Mouse (Mus musculus) CH12.LX (cell line): ENCODE measurements around the gene Ebi3. TPM values are rescaled to one million over a fixed set of nuclear protein-coding genes. Genes with fewer than 3 reads are reported as not detected.

Experiments used
- DNase-seq: peaks from one replicate; pipeline ENCODE4 v3.0.0-alpha.2; 2013; ENCODE audit errors: extremely low read depth
- H3K27ac ChIP-seq: 2 replicates; pipeline ENCODE4 v1.5.1; 2012; ENCODE audit warnings: low read depth, mild to moderate bottlenecking, control low read depth, moderate library complexity; ENCODE audit not compliant: insufficient read depth
- H3K27me3 ChIP-seq: replicated peaks from 2 replicates; pipeline ENCODE3; 2012; ENCODE audit warnings: inconsistent platforms
- H3K36me3 ChIP-seq, 2 experiments: replicated peaks in 1 of 2; 2 replicates each; pipeline versions ENCODE3 to v1.6.1; 2012; ENCODE audit warnings: inconsistent platforms in 1 of 2, low read length in 1 of 2, mild to moderate bottlenecking in 1 of 2, mixed read lengths in 1 of 2, moderate library complexity in 1 of 2; ENCODE audit not compliant: control insufficient read depth in 1 of 2, insufficient read depth in 1 of 2
- H3K4me1 ChIP-seq, 2 experiments: 2 replicates each; pipeline ENCODE4 v1.6.1; 2012; ENCODE audit warnings: inconsistent platforms in 1 of 2, moderate library complexity in 1 of 2; ENCODE audit not compliant: insufficient read depth in 2 of 2, control insufficient read depth in 1 of 2
- H3K4me2 ChIP-seq: 2 replicates; pipeline ENCODE4 v1.6.1; 2012; ENCODE audit warnings: low read depth, mild to moderate bottlenecking, control low read depth; ENCODE audit not compliant: poor library complexity, insufficient read depth, severe bottlenecking
- H3K4me3 ChIP-seq, 3 experiments: fragments of 150-350 bp in 1 of 3; sonication (generic) in 1 of 3; replicated peaks in 1 of 3; 2 replicates each; pipeline versions ENCODE3 to v1.5.1; 2011 to 2012; ENCODE audit warnings: low read depth in 2 of 3, low read length in 2 of 3, mild to moderate bottlenecking in 2 of 3, moderate library complexity in 2 of 3, control low read depth in 1 of 3, improper control_type of control experiment in 1 of 3, inconsistent platforms in 1 of 3, mixed read lengths in 1 of 3; ENCODE audit not compliant: poor library complexity in 1 of 3
- H3K79me2 ChIP-seq: replicated peaks from 2 replicates; pipeline ENCODE4 v1.6.1; 2012; ENCODE audit warnings: mild to moderate bottlenecking, moderate library complexity; ENCODE audit not compliant: control insufficient read depth, poor library complexity, insufficient read depth, severe bottlenecking; ENCODE audit errors: extremely low read depth
- H3K9ac ChIP-seq: 2 replicates; pipeline ENCODE4 v1.6.1; 2012; ENCODE audit warnings: low read depth, mild to moderate bottlenecking, control low read depth, moderate library complexity; ENCODE audit not compliant: insufficient read depth
- H3K9me3 ChIP-seq: replicated peaks from 2 replicates; pipeline ENCODE3; 2012; ENCODE audit warnings: low read length, inconsistent platforms, mixed read lengths
- BHLHE40 ChIP-seq: IDR thresholded peaks from 2 replicates; pipeline ENCODE4 v1.6.1; 2011; ENCODE audit warnings: mild to moderate bottlenecking, low read depth, low read length, improper control_type of control experiment
- CHD2 ChIP-seq: IDR thresholded peaks from 2 replicates; pipeline ENCODE4 v1.6.1; 2011; ENCODE audit warnings: low read length, improper control_type of control experiment
- CTCF ChIP-seq, 2 experiments: IDR thresholded peaks in 1 of 2; conservative IDR thresholded peaks in 1 of 2; 2 replicates each; pipeline ENCODE4 v1.5.1; 2011 to 2012; ENCODE audit warnings: low read depth in 2 of 2, low read length in 2 of 2, improper control_type of control experiment in 1 of 2, inconsistent platforms in 1 of 2, mild to moderate bottlenecking in 1 of 2, moderate library complexity in 1 of 2
- ELF1 ChIP-seq: IDR thresholded peaks from 2 replicates; pipeline ENCODE4 v1.6.1; 2014; ENCODE audit warnings: low read depth, mild to moderate bottlenecking, inconsistent platforms, low read length, improper control_type of control experiment
- EP300 ChIP-seq: IDR thresholded peaks from 2 replicates; pipeline ENCODE4 v1.6.1; 2011; ENCODE audit warnings: low read length, improper control_type of control experiment
- ETS1 ChIP-seq: conservative IDR thresholded peaks from 2 replicates; pipeline ENCODE4 v1.6.1; 2012; ENCODE audit warnings: low read depth, mild to moderate bottlenecking, inconsistent platforms, low read length, improper control_type of control experiment, moderate library complexity
- GABPA ChIP-seq: IDR thresholded peaks from 2 replicates; pipeline ENCODE4 v1.6.1; 2012; ENCODE audit warnings: low read depth, low read length, improper control_type of control experiment, inconsistent platforms; ENCODE audit not compliant: insufficient replicate concordance
- HCFC1 ChIP-seq: IDR thresholded peaks from 2 replicates; pipeline ENCODE4 v1.6.1; 2012; ENCODE audit warnings: low read depth, mild to moderate bottlenecking, inconsistent platforms, low read length, improper control_type of control experiment
- JUN ChIP-seq: IDR thresholded peaks from 2 replicates; pipeline ENCODE4 v1.6.1; 2011; ENCODE audit warnings: low read depth, mild to moderate bottlenecking, low read length, improper control_type of control experiment, moderate library complexity; ENCODE audit not compliant: insufficient read depth
- JUND ChIP-seq: conservative IDR thresholded peaks from 2 replicates; pipeline ENCODE4 v1.6.1; 2011; ENCODE audit warnings: low read depth, low read length, improper control_type of control experiment
- MAFK ChIP-seq: IDR thresholded peaks from 2 replicates; pipeline ENCODE4 v1.6.1; 2011; ENCODE audit warnings: low read length, improper control_type of control experiment; ENCODE audit not compliant: insufficient replicate concordance
- MAX ChIP-seq: IDR thresholded peaks from 2 replicates; pipeline ENCODE4 v1.6.1; 2011; ENCODE audit warnings: low read length, improper control_type of control experiment
- MYC ChIP-seq: IDR thresholded peaks from 2 replicates; pipeline ENCODE4 v1.6.1; 2011; ENCODE audit warnings: low read depth, mild to moderate bottlenecking, improper control_type of control experiment, low read length
- POLR2AphosphoS2 ChIP-seq: IDR thresholded peaks from 2 replicates; pipeline ENCODE4 v1.6.1; 2011; ENCODE audit warnings: low read depth, low read length, improper control_type of control experiment
- RAD21 ChIP-seq: IDR thresholded peaks from 2 replicates; pipeline ENCODE4 v1.6.1; 2011; ENCODE audit warnings: low read depth, mild to moderate bottlenecking, low read length, improper control_type of control experiment, moderate library complexity
- RCOR1 ChIP-seq: conservative IDR thresholded peaks from 2 replicates; pipeline ENCODE4 v1.6.1; 2012; ENCODE audit warnings: low read depth, mild to moderate bottlenecking, inconsistent platforms, low read length, improper control_type of control experiment
- SIN3A ChIP-seq: IDR thresholded peaks from 2 replicates; pipeline ENCODE4 v1.6.1; 2012; ENCODE audit warnings: low read length, improper control_type of control experiment, inconsistent platforms
- SMC3 ChIP-seq: IDR thresholded peaks from 2 replicates; pipeline ENCODE4 v1.6.1; 2011; ENCODE audit warnings: low read depth, low read length, improper control_type of control experiment
- TBP ChIP-seq: conservative IDR thresholded peaks from 2 replicates; pipeline ENCODE4 v1.6.1; 2011; ENCODE audit warnings: low read depth, low read length, improper control_type of control experiment
- TCF12 ChIP-seq: IDR thresholded peaks from 2 replicates; pipeline ENCODE4 v1.6.1; 2014; ENCODE audit warnings: low read depth, mild to moderate bottlenecking, inconsistent platforms, low read length, improper control_type of control experiment
- ZC3H11A ChIP-seq: IDR thresholded peaks from 2 replicates; pipeline ENCODE4 v1.6.1; 2012; ENCODE audit warnings: low read depth, mild to moderate bottlenecking, inconsistent platforms, low read length, improper control_type of control experiment
- ZKSCAN1 ChIP-seq: IDR thresholded peaks from 2 replicates; pipeline ENCODE4 v1.6.1; 2012; ENCODE audit warnings: low read depth, inconsistent platforms, low read length, improper control_type of control experiment, borderline replicate concordance
- ZMIZ1 ChIP-seq: IDR thresholded peaks from 2 replicates; pipeline ENCODE4 v1.6.1; 2012; ENCODE audit warnings: low read depth, mild to moderate bottlenecking, inconsistent platforms, low read length, improper control_type of control experiment
- ZNF384 ChIP-seq: IDR thresholded peaks from 2 replicates; pipeline ENCODE4 v1.6.1; 2012; ENCODE audit warnings: low read depth, low read length, improper control_type of control experiment, inconsistent platforms
- dilution Hi-C: fragments of 300-500 bp; cut with MboI; formaldehyde crosslinking; loops from 2 replicates; pipeline ENCODE4 v1.14.3; 2020; ENCODE audit warnings: low sequenced_read_pairs; ENCODE audit not compliant: extremely low pct_unique_long_range_greater_than_20kb, extremely low pct_ligation_motif_present
- in situ Hi-C: fragments of 300-500 bp; cut with MboI; formaldehyde crosslinking; loops from 3 replicates; pipeline ENCODE4 v1.14.3; 2019; ENCODE audit warnings: low sequenced_read_pairs, low pct_ligation_motif_present, low pct_unique_long_range_greater_than_20kb, mixed read lengths
- polyA plus RNA-seq: library from polyadenylated mRNA; unstranded; fragments of >175 nt; gene quantifications from 2 replicates; pipeline ENCODE4 v1.2.1, GENCODE M21; 2012; ENCODE audit warnings: low read depth; ENCODE audit not compliant: insufficient read length
- total RNA-seq, 2 experiments: library from RNA; depleted of rRNA; stranded (reverse); fragments of 300-350 nt in 1 of 2; fragments of >200 nt in 1 of 2; gene quantifications; 2 replicates each; pipeline ENCODE4 v1.2.3; 2012 to 2014

The Ebi3 gene
- total and polyA plus RNA-seq, 3 experiments, result 60.3 to 207 (median 105) TPM

- no peak for TF ChIP-seq JUN
- no peak for TF ChIP-seq EP300
- no peak for TF ChIP-seq ZKSCAN1
- 0 out of 2 replicates have a peak, but pooled peaks have one; percentile 49 for TF ChIP-seq TBP
- no peak for TF ChIP-seq JUND
- no peak; the same call in none of the 2 replicates for TF ChIP-seq ZMIZ1
- 0 out of 2 replicates have a peak, but pooled peaks have one; percentile 16 for TF ChIP-seq ELF1
Measured at GRCm38 (mm10) chr17:55954229-55954628, 1.8 kb downstream of the Ebi3 start (continued).

- Histone ChIP-seq H3K4me2 (no peak overlapping the region), H3K36me3 (peaks cover 34 to 46% of the 10 kb centered on the region in 2 experiments), H3K4me1 (peaks cover 30 to 63% of the 10 kb centered on the region in 2 experiments), H3K4me3 (no peak overlapping the region), H3K27ac (no peak overlapping the region), H3K27me3 (no peaks in the 10 kb centered on the region), H3K9ac (no peak overlapping the region), H3K9me3 (no peaks in the 10 kb centered on the region), H3K79me2 (peaks cover 36% of the 10 kb centered on the region)
- dilution Hi-C loops, result no loop called here
- no peak for DNase-seq
- in situ Hi-C loops, result loop anchor here (10.0 kb wide), 1 partner anchor 61 kb away; the partner anchor contains the start of gene Zfp959
- TF ChIP-seq MAFK (no peak), ETS1 (no peak), EP300 (no peak), BHLHE40 (no peak), TBP (no peak), MAX (no peak), SIN3A (no peak), TCF12 (no peak), JUN (no peak), CTCF (conservative IDR thresholded peaks at IDR 0.05 in 1 of 2, IDR thresholded peaks at IDR 0.05 in 1 of 2; ENCODE audit: low read depth in 2 of 2, low read length in 2 of 2) (no peak), MYC (no peak), ZC3H11A (no peak), CHD2 (no peak), HCFC1 (no peak), ZNF384 (no peak), GABPA (no peak), SMC3 (no peak), RCOR1 (no peak), RAD21 (no peak), POLR2AphosphoS2 (no peak)
Measured at GRCm38 (mm10) chr17:55956129-55956528, 3.7 kb downstream of the Ebi3 start.
